In the genomic region with DNA sequence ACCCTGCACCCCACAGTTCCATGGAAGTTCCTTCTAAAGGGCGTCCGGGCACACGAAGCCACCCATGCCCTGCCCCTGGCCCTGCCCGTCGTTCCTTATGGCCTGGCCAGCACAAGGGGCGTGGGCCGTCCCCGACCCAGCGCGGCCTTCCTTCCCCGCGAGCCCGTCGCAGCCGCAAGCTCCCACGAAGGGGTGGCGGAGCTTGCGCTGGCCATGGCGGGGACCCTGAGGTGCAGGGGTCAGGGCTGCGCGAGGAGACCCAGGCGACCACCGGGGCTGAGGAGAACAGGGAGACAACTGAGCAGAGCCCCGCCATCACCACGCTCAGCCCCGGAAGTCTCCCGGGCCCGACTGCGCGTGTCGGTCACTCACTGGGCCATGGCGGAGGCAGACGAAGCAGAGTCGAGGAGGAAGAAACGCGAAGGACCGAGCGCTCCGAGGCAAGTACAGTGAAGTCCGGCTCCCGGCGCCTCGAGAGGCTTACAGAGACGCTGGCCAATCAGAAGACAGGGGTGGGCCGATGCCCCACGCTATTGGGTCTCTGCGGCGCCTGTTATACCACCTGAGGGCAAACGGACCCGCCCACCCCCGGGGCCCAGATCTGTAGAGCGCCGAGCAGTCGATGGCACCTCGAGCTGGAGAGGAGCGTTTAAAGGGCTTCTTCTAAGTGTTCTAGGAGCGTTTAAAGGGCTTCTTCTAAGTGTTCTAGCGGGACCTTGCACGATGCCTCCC, we compare ENCODE assay signal across 8 mouse cellular contexts. TPM values are rescaled to one million over a fixed set of nuclear protein-coding genes. Genes with fewer than 3 reads are reported as not detected.
DNase-seq lines count a peak whose midpoint lies in the region; ATAC-seq lines count a peak whose summit lies in the region.

A gene (minus strand): TSS at position 557 of the 732 bp plus-strand sequence.

- peak; percentile 95 for DNase-seq in T-cell, adult 2 months (ENCODE audit: low spot score)
- peak; percentile 96 to 97 for DNase-seq in cerebellum, postnatal 36 days
- DNase-seq in gastrocnemius, adult 18-20 months (ENCODE audit: low spot score) = peak; percentile 97
- peak; percentile 95 to 97 for DNase-seq in left cerebral cortex, adult 18-20 months (ENCODE audit: low spot score in 2 of 2)
- peak; percentile 98 for DNase-seq in right cerebral cortex, adult 18-20 months
- peak; percentile 86 for DNase-seq in urinary bladder, postnatal 10 days (ENCODE audit: low spot score)

- ATAC-seq in hindbrain, embryonic 16.5 days = peak; percentile 99

- peaks cover 48% of the 10 kb centered on the region for H3K79me2 ChIP-seq in macrophage (ENCODE audit: inconsistent target)

- 0% methylated on average over 54 of the region's 59 CpGs for WGBS in hindbrain, embryonic 16.5 days
- 1% methylated on average over 58 of the region's 59 CpGs for WGBS in macrophage (ENCODE audit: missing documents)

- H3K36me3 ChIP-seq in hindbrain, embryonic 16.5 days (ENCODE audit: control insufficient read depth, insufficient read depth, low read length) = no peaks in the 10 kb centered on the region
- H3K36me3 ChIP-seq in macrophage (ENCODE audit: inconsistent target) = peaks cover 27% of the 10 kb centered on the region; the same call in 1 of the 2 replicates

- peaks cover 8% of the 10 kb centered on the region for H3K4me1 ChIP-seq in hindbrain, embryonic 16.5 days (ENCODE audit: control insufficient read depth, insufficient read depth, low read depth, low read length)

- H3K4me2 ChIP-seq in hindbrain, embryonic 16.5 days (ENCODE audit: low read length) = peak within 1 kb of the TSS; percentile 96

- H3K27me3 ChIP-seq in hindbrain, embryonic 16.5 days (replicated peaks; ENCODE audit: control insufficient read depth, insufficient read depth, low read length) = no peaks in the 10 kb centered on the region

- H3K9ac ChIP-seq in hindbrain, embryonic 16.5 days (ENCODE audit: low read depth, low read length) = peak within 1 kb of the TSS; percentile 76

- peak within 1 kb of the TSS; percentile 85 for H3K4me3 ChIP-seq in hindbrain, embryonic 16.5 days (ENCODE audit: low read length)
- H3K4me3 ChIP-seq in macrophage (ENCODE audit: inconsistent target) = peak within 1 kb of the TSS; percentile 79

- H3K9me3 ChIP-seq in hindbrain, embryonic 16.5 days (ENCODE audit: control insufficient read depth, low read length) = no peaks in the 10 kb centered on the region

- H3K27ac ChIP-seq in hindbrain, embryonic 16.5 days (ENCODE audit: low read depth, low read length) = peak within 1 kb of the TSS; percentile 79
- peak within 1 kb of the TSS; percentile 95 for H3K27ac ChIP-seq in macrophage

RNA-seq across cellular contexts. Expression of the gene that starts here (rescaled TPM):
- total RNA-seq in gastrocnemius, adult 18-20 months (2021) = 10 to 100 TPM; 13.4 to 18.7 TPM
- polyA plus RNA-seq in hindbrain, embryonic 16.5 days (2015; fragmentation: Nextera tagmentation; extraction: Ambion mirVana) = 122 and 123 TPM in 2 replicates
- 10 to 100 TPM; 33.1 to 37.7 TPM for total RNA-seq in left cerebral cortex, adult 18-20 months (2021)
- total RNA-seq in macrophage (2018; cell fraction: chromatin; rRNA removed) = 100 to 1,000 TPM; 106 to 393 (median 257) TPM
- 100 to 1,000 TPM; 144 to 253 (median 208) TPM for total RNA-seq in macrophage (2018; cell fraction: cytosol; rRNA removed)
- total RNA-seq in macrophage (2018; cell fraction: nucleus; rRNA removed) = 100 to 1,000 TPM; 116 to 388 (median 186) TPM
- 322 to 419 TPM (median 328 TPM) in 3 replicates for polyA plus RNA-seq in macrophage (2018)

Comparison
In these comparisons a context has a peak if more than half of its experiments do, and no peak if none do; other contexts are left out.
1. Peak in every context shown above with its lines: DNase-seq, ATAC-seq, H3K4me3 ChIP-seq and H3K27ac ChIP-seq.